Mouse (Mus musculus) midbrain, embryonic 15.5 days (tissue): ENCODE data around the gene Cdkal1. TPM values are rescaled to one million over a fixed set of nuclear protein-coding genes. Genes with fewer than 3 reads are reported as not detected.

ENCODE experiments used
- ATAC-seq: fragments of 200-750 bp; cut with Nextera tagmentation; replicated peaks from 2 replicates; pipeline ENCODE4 v1.8.0; 2017; ENCODE audit warnings: moderate TSS enrichment
- H3K27ac ChIP-seq: fragments of 300-500 bp; sonication (generic); 2 replicates; pipeline ENCODE4 v1.5.1; 2015; ENCODE audit warnings: mild to moderate bottlenecking, inconsistent platforms
- H3K27me3 ChIP-seq: fragments of 300-500 bp; sonication (generic); replicated peaks from 2 replicates; pipeline ENCODE4 v1.6.1; 2015; ENCODE audit warnings: inconsistent platforms
- H3K36me3 ChIP-seq: fragments of 300-500 bp; sonication (generic); replicated peaks from 2 replicates; pipeline ENCODE4 v1.6.1; 2015; ENCODE audit warnings: inconsistent platforms
- H3K4me1 ChIP-seq: fragments of 300-500 bp; sonication (generic); 2 replicates; pipeline ENCODE4 v1.6.1; 2015; ENCODE audit warnings: inconsistent platforms
- H3K4me2 ChIP-seq: fragments of 300-500 bp; sonication (generic); 2 replicates; pipeline ENCODE4 v1.6.1; 2015; ENCODE audit warnings: inconsistent platforms, mild to moderate bottlenecking, moderate library complexity
- H3K4me3 ChIP-seq: fragments of 300-500 bp; sonication (generic); 2 replicates; pipeline ENCODE4 v1.5.1; 2015; ENCODE audit warnings: mild to moderate bottlenecking, inconsistent platforms
- H3K9ac ChIP-seq: fragments of 300-500 bp; sonication (generic); 2 replicates; pipeline ENCODE4 v1.6.1; 2015; ENCODE audit warnings: mild to moderate bottlenecking, inconsistent platforms
- H3K9me3 ChIP-seq: fragments of 300-500 bp; sonication (generic); 2 replicates; pipeline ENCODE4 v1.6.1; 2016; ENCODE audit warnings: inconsistent platforms
- WGBS: fragments of 180-500 bp; shearing (Covaris S2); methylation state at CpG from one replicate; pipeline ENCODE4 v1.1.7; 2015; ENCODE audit warnings: mixed read lengths; 5-methylcytosine and 5-hydroxymethylcytosine counted together
- polyA plus RNA-seq: library from polyadenylated mRNA; unstranded; fragments of >200 nt; fragmentation: Nextera tagmentation; extraction: Ambion mirVana; gene quantifications from 2 replicates; pipeline ENCODE4 v1.2.1, GENCODE M21; 2015

Cdkal1 gene
- polyA plus RNA-seq, 1 experiment from 2014 or later, result 21.9 TPM

GRCm38 (mm10) chr13:29831126-29831525, 24.3 kb downstream of the Cdkal1 start:
- Histone ChIP-seq H3K27me3 (no peaks in the 10 kb centered on the region), H3K4me2 (no peak overlapping the region)

DNA sequence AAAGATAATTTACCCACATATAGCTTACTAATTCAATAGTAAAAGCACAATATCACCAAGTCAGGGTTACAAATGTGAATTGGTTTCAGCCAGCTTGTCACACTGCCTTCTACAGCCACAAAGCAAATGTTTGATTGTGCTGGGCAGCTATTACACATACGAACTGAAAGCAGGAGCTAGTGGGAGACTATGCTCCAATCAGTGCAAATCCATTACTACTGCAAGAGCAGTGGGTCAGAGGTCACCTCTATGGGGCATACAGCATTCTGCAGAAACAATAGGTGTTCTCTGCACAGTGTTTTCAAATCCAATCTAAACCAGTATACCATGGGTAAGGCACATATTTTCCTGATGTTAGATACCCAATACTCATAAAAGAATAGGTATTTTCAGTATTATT, 27.4 kb downstream of the Cdkal1 start:
- 30% methylated on average over 1 of the region's 1 CpGs for WGBS
- no peak overlapping the region for H3K27ac ChIP-seq
- ATAC-seq, result no peak

More at GRCm38 (mm10) chr13:29831126-29831525, 24.3 kb downstream of the Cdkal1 start:
- Histone ChIP-seq H3K27ac (no peak overlapping the region), H3K4me1 (peaks cover 29% of the 10 kb centered on the region), H3K36me3 (no peaks in the 10 kb centered on the region), H3K9me3 (no peaks in the 10 kb centered on the region), H3K4me3 (no peak overlapping the region), H3K9ac (no peak overlapping the region)
- ATAC-seq, result no peak
- 76% methylated on average over 4 of the region's 4 CpGs for WGBS

GRCm38 (mm10) chr13:29826469-29826868, 29.0 kb downstream of the Cdkal1 start:
- peaks cover 31% of the 10 kb centered on the region for H3K4me1 ChIP-seq
- no peaks in the 10 kb centered on the region for H3K9me3 ChIP-seq
- no peak overlapping the region for H3K4me2 ChIP-seq
- no peaks in the 10 kb centered on the region for H3K36me3 ChIP-seq
- no peaks in the 10 kb centered on the region for H3K27me3 ChIP-seq
- WGBS, result 34% methylated on average over 2 of the region's 2 CpGs
- H3K9ac ChIP-seq, result no peak overlapping the region
- no peak for ATAC-seq
- no peak overlapping the region for H3K4me3 ChIP-seq
- H3K27ac ChIP-seq, result peak overlapping the region; percentile 41; the same call in 1 of the 2 replicates

More for the DNA sequence above, 27.4 kb downstream of the Cdkal1 start:
- no peak overlapping the region for H3K9ac ChIP-seq
- H3K4me2 ChIP-seq, result no peak overlapping the region
- H3K36me3 ChIP-seq, result no peaks in the 10 kb centered on the region
- H3K9me3 ChIP-seq, result no peaks in the 10 kb centered on the region
- H3K27me3 ChIP-seq, result no peaks in the 10 kb centered on the region
- H3K4me3 ChIP-seq, result no peak overlapping the region
- H3K4me1 ChIP-seq, result peaks cover 35% of the 10 kb centered on the region

- H3K9ac ChIP-seq, result no peak overlapping the region
- H3K27me3 ChIP-seq, result no peaks in the 10 kb centered on the region
- ATAC-seq, result peak; percentile 32; the same call in 1 of the 2 replicates
- H3K36me3 ChIP-seq, result no peaks in the 10 kb centered on the region
- peak overlapping the region; percentile 41 for H3K27ac ChIP-seq
- no peak overlapping the region for H3K4me3 ChIP-seq
- H3K4me2 ChIP-seq, result no peak overlapping the region
- H3K4me1 ChIP-seq, result peaks cover 29% of the 10 kb centered on the region
- H3K9me3 ChIP-seq, result no peaks in the 10 kb centered on the region
Observed at GRCm38 (mm10) chr13:29826041-29826440, 29.4 kb downstream of the Cdkal1 start.

GRCm38 (mm10) chr13:29824797-29825196, 30.7 kb downstream of the Cdkal1 start:
- 80% methylated on average over 4 of the region's 4 CpGs for WGBS
- no peak for ATAC-seq

DNA sequence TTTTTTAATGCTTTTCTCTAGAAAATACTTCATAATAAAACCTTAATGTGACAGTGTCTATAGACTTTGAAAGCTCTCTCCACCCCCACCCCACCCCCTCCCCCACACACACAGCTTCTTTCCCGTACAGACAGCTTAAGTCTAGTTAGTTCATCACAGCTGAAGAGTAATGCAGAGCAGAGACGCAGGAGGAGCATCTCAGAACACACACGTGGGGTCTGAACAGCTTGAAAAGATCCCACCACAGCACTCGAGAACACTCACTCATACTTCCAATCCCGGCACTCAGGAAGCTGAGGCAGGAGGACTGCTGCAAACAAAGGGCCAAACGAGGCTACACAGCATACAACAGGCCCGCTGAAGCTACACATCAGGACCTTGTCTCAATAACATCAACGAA, 31.1 kb downstream of the Cdkal1 start:
- Histone ChIP-seq H3K4me3 (no peak overlapping the region), H3K36me3 (no peaks in the 10 kb centered on the region), H3K4me2 (no peak overlapping the region), H3K9me3 (no peaks in the 10 kb centered on the region), H3K27ac (no peak overlapping the region; the same call in 1 of the 2 replicates), H3K9ac (no peak overlapping the region), H3K27me3 (no peaks in the 10 kb centered on the region), H3K4me1 (peaks cover 25% of the 10 kb centered on the region)
- 70% methylated on average over 8 of the region's 8 CpGs for WGBS
- peak; percentile 7; the same call in 1 of the 2 replicates for ATAC-seq

More at GRCm38 (mm10) chr13:29824797-29825196, 30.7 kb downstream of the Cdkal1 start:
- H3K27me3 ChIP-seq, result no peaks in the 10 kb centered on the region
- H3K9me3 ChIP-seq, result no peaks in the 10 kb centered on the region
- H3K36me3 ChIP-seq, result no peaks in the 10 kb centered on the region
- no peak overlapping the region for H3K9ac ChIP-seq
- H3K27ac ChIP-seq, result no peak overlapping the region
- peaks cover 28% of the 10 kb centered on the region for H3K4me1 ChIP-seq
- no peak overlapping the region for H3K4me2 ChIP-seq
- H3K4me3 ChIP-seq, result no peak overlapping the region

DNA sequence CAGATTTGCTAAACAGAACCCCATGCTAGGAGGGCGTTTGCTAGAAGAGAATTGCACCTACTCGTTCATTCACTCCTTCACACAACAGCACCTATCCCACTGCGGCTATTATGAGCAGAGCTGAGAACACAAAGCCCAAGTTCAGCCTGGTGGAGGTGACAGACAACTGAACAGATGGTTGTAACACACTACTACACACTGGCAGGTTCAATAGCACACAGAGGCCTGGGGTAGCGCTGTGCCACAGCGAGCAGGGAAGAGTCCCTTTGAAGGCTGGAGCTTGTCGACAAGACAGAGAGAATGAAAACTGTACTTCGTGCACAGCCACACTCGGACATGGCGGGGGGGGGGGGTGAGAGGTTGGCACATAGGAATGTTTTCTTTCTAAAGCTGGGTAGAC, 31.6 kb downstream of the Cdkal1 start:
- Histone ChIP-seq H3K4me2 (no peak overlapping the region), H3K4me3 (no peak overlapping the region), H3K9me3 (no peaks in the 10 kb centered on the region), H3K4me1 (peaks cover 26% of the 10 kb centered on the region), H3K9ac (no peak overlapping the region), H3K27ac (peak overlapping the region; percentile 59), H3K27me3 (no peaks in the 10 kb centered on the region), H3K36me3 (no peaks in the 10 kb centered on the region)
- WGBS, result 31% methylated on average over 9 of the region's 9 CpGs
- peak; percentile 87 for ATAC-seq

DNA sequence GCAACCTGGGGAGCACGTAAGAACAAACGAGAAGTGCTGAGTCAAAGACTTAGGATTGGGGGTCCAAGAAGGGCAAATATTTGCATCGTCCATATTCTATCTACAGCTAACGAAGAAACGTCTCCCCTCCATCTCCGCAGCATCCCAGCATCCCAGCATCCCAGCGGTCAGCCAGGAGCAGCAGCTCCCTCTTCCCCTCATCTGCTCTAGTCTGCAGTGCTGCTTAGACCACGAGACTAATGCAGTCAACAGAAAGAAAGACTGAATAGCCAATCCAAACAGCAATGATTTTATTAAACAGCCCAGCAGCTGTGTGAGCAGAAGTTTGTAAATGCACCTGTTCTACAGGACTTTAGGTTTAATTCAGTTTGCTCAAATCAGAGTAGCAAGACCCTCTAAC, 32.0 kb downstream of the Cdkal1 start:
- no peak for ATAC-seq
- 66% methylated on average over 8 of the region's 8 CpGs for WGBS
- Histone ChIP-seq H3K36me3 (no peaks in the 10 kb centered on the region), H3K4me1 (peaks cover 28% of the 10 kb centered on the region), H3K4me3 (no peak overlapping the region), H3K27ac (peak overlapping the region; percentile 59), H3K9me3 (no peaks in the 10 kb centered on the region), H3K27me3 (no peaks in the 10 kb centered on the region), H3K9ac (no peak overlapping the region), H3K4me2 (no peak overlapping the region)

DNA sequence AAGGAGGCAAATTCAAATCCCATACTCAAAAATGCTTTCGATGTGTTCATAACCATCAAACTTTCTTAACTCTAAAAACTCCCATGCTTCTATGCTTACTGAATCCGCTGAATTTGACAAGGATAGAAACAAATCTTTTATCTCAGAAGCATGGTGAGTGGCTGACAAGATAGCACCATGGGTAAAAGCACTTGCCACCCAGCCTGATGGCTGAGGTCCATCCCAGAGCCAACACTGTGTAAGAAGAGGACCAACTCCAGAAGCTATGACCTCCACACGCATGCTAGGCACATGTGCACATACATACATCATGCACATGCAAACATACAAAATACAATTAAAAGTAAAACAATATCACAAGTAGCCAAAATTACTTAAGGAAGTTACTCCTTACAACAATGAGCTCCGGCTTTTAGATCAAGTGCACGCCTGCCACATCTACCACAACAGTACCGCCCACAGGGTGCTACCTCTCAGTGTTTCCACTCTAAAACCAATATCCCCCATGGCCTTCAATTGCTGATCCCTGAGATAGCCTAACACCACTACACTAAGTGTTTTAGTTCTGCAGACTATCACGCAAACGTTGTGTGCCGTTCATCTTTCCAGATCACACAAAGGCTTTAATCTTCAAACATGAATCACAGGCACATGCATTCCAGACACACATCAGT, 35.4 kb downstream of the Cdkal1 start:
- no peaks in the 10 kb centered on the region for H3K27me3 ChIP-seq
- H3K9ac ChIP-seq, result no peak overlapping the region
- H3K36me3 ChIP-seq, result no peaks in the 10 kb centered on the region
- peaks cover 17% of the 10 kb centered on the region for H3K4me1 ChIP-seq
- no peak overlapping the region for H3K4me2 ChIP-seq
- H3K9me3 ChIP-seq, result no peaks in the 10 kb centered on the region
- WGBS, result 91% methylated on average over 9 of the region's 9 CpGs
- no peak overlapping the region for H3K4me3 ChIP-seq
- no peak overlapping the region for H3K27ac ChIP-seq
- ATAC-seq, result no peak

GRCm38 (mm10) chr13:29819147-29819546, 36.3 kb downstream of the Cdkal1 start:
- no peak for ATAC-seq
- Histone ChIP-seq H3K9me3 (no peaks in the 10 kb centered on the region), H3K36me3 (no peaks in the 10 kb centered on the region), H3K9ac (no peak overlapping the region), H3K4me1 (peaks cover 11% of the 10 kb centered on the region), H3K4me3 (no peak overlapping the region), H3K4me2 (no peak overlapping the region), H3K27ac (no peak overlapping the region), H3K27me3 (no peaks in the 10 kb centered on the region)
- 91% methylated on average over 3 of the region's 3 CpGs for WGBS

GRCm38 (mm10) chr13:29818314-29818713, 37.2 kb downstream of the Cdkal1 start:
- ATAC-seq, result no peak
- Histone ChIP-seq H3K4me2 (no peak overlapping the region), H3K36me3 (no peaks in the 10 kb centered on the region), H3K9me3 (no peaks in the 10 kb centered on the region), H3K4me1 (peaks cover 3% of the 10 kb centered on the region; the same call in 1 of the 2 replicates), H3K27me3 (no peaks in the 10 kb centered on the region), H3K4me3 (no peak overlapping the region), H3K9ac (no peak overlapping the region), H3K27ac (no peak overlapping the region)
- WGBS, result 84% methylated on average over 2 of the region's 2 CpGs

- Histone ChIP-seq H3K4me3 (no peak overlapping the region), H3K27ac (no peak overlapping the region), H3K9ac (no peak overlapping the region), H3K36me3 (no peaks in the 10 kb centered on the region), H3K27me3 (no peaks in the 10 kb centered on the region), H3K4me1 (0 out of 2 replicates have a peak, but pooled peaks cover 6% of the 10 kb centered on the region), H3K4me2 (no peak overlapping the region), H3K9me3 (no peaks in the 10 kb centered on the region)
- 74% methylated on average over 4 of the region's 4 CpGs for WGBS
- ATAC-seq, result no peak
Observed at GRCm38 (mm10) chr13:29810780-29811179, 44.7 kb downstream of the Cdkal1 start.

DNA sequence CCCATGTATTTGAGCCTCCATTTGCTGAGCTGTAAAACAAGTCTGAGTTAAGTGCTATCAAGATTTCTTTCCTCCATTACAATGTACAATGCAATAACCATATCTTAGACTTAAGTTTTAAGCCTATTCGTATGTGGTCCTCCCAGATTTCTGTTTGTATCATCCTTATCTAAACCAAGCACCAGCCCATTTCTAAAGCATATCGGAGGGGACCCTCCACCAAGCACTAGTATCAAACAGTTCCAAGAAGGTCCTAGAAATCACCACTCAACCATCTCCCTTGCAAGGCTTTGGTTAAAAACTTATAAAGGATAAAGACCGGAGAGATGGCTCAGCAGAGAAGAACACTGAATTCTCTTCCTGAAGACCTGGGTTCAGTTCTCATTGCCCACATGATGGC, 47.1 kb downstream of the Cdkal1 start:
- no peak overlapping the region for H3K9ac ChIP-seq
- no peak overlapping the region for H3K4me3 ChIP-seq
- H3K36me3 ChIP-seq, result no peaks in the 10 kb centered on the region
- H3K4me2 ChIP-seq, result no peak overlapping the region
- no peaks in the 10 kb centered on the region for H3K27me3 ChIP-seq
- ATAC-seq, result no peak
- 0 out of 2 replicates have a peak, but pooled peaks cover 6% of the 10 kb centered on the region for H3K4me1 ChIP-seq
- 92% methylated on average over 3 of the region's 3 CpGs for WGBS
- H3K27ac ChIP-seq, result no peak overlapping the region
- no peaks in the 10 kb centered on the region for H3K9me3 ChIP-seq
